Mouse (Mus musculus): ENCODE data around the gene Lmntd2. TPM values are rescaled to one million over a fixed set of nuclear protein-coding genes. Genes with fewer than 3 reads are reported as not detected.
A peak's percentile ranks its signal among the peaks of the same experiment; 100 is the strongest.

Gene Lmntd2
- polyA plus RNA-seq, 1 experiment, result 0.05 TPM

DNA sequence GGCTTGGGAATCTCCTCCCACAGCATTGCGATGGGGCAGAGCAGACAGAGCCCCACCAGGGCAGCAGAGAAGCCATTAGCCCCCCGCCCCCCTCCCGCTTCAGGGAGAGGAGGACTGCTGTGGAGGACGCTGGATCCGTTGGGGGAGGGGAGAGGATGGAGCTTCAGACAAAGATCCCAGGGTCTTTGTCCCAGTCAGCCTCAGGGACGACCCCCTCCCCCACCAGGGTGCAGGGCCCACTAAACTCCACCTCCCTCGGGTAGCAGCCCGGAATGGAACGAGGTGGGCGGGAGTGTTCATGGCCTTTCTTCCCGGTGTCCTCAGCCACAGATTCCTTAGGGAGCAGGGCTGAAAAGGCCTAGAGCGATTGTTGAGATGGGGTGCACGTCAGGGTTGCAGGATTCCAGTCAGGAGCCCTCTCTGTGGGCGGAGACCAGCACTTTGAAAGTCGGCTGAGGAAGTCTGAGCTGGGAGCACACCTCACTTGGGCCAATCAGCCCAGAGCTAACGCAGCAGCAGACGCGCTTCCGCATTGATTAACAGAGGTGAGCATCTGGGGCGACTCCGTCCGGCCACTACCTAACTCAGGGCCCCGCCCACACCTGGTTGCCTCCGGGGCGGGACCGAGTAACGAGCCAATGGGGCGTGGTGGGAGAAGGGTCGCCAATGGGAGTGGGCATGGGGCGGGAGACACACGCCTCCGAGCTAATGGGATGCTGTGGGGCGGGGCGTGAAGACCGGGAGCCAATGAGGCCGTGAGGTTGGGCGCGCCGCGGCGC lies 1.4 kb upstream of the Lmntd2 start, which contains the start of gene Rassf7:
TSS of gene Rassf7 (plus strand) at position 760 of the 779 bp plus-strand sequence.
- Histone ChIP-seq H3ac (ENCODE audit: control insufficient read depth, insufficient read length, low read depth) (peak within 1 kb of the TSS; percentile 69), H3K36me3 (ENCODE audit: control insufficient read depth, insufficient read depth) (no peaks in the 10 kb centered on the region), H3K27me3 (ENCODE audit: control insufficient read depth, insufficient read depth, insufficient read length) (peaks cover 37% of the 10 kb centered on the region), H3K79me2 (ENCODE audit: control insufficient read depth, insufficient read depth) (no peaks in the 10 kb centered on the region), H3K79me3 (ENCODE audit: low read depth) (no peaks in the 10 kb centered on the region), H3K4me3 (ENCODE audit: insufficient read depth, poor library complexity, severe bottlenecking) (peak within 1 kb of the TSS; percentile 34)
- no peak for TF ChIP-seq MAX (IDR thresholded peaks at IDR 0.05)
- no peak for TF ChIP-seq FOSL1 (IDR thresholded peaks at IDR 0.05; ENCODE audit: insufficient read depth, low read length, poor library complexity, severe bottlenecking)
- no peak for TF ChIP-seq MYOG (IDR thresholded peaks at IDR 0.05; ENCODE audit: control insufficient read depth, extremely low read depth, insufficient read length)
- no peak for TF ChIP-seq CTCF (IDR thresholded peaks at IDR 0.05; ENCODE audit: control insufficient read depth, insufficient read depth, insufficient read length)
- no peak for TF ChIP-seq CEBPB (IDR thresholded peaks at IDR 0.05; ENCODE audit: low read depth)
- TF ChIP-seq USF1 (IDR thresholded peaks at IDR 0.05; ENCODE audit: low read depth), result no peak
- no peak for TF ChIP-seq MYOD1 (IDR thresholded peaks at IDR 0.05; ENCODE audit: control insufficient read depth, insufficient read length, low read depth)

DNA sequence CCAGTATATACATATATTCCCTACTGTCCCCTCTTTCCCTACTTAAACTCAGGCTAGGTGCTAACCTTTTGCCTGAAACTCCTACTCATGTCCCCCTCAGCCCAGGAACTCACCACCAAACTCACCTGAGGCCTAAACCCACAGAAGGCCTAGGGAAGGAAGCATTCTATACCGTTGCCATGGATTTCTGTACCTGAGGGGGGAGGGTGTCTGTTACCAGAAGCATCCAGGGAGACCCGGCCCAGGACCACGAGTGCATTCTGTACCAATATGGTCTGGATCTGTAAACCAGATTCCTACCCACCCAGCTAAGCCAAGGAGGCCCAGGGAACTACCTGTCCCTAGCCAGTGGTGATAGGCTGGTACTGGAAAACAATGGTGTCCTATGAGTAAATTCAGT lies 430 bp upstream of the Lmntd2 start:
- H3K79me3 ChIP-seq (ENCODE audit: low read depth), result no peaks in the 10 kb centered on the region
- no peaks in the 10 kb centered on the region for H3K36me3 ChIP-seq (ENCODE audit: control insufficient read depth, insufficient read depth)
- TF ChIP-seq CTCF (IDR thresholded peaks at IDR 0.05; ENCODE audit: control insufficient read depth, insufficient read depth, insufficient read length), result no peak
- TF ChIP-seq USF1 (IDR thresholded peaks at IDR 0.05; ENCODE audit: low read depth), result no peak
- TF ChIP-seq FOSL1 (IDR thresholded peaks at IDR 0.05; ENCODE audit: insufficient read depth, low read length, poor library complexity, severe bottlenecking), result no peak
- TF ChIP-seq MAX (IDR thresholded peaks at IDR 0.05), result no peak
- no peak for TF ChIP-seq MYOD1 (IDR thresholded peaks at IDR 0.05; ENCODE audit: control insufficient read depth, insufficient read length, low read depth)
- TF ChIP-seq MYOG (IDR thresholded peaks at IDR 0.05; ENCODE audit: control insufficient read depth, extremely low read depth, insufficient read length), result no peak
- no peak for TF ChIP-seq CEBPB (IDR thresholded peaks at IDR 0.05; ENCODE audit: low read depth)
- peaks cover 46% of the 10 kb centered on the region for H3K27me3 ChIP-seq (ENCODE audit: control insufficient read depth, insufficient read depth, insufficient read length)
- no peaks in the 10 kb centered on the region for H3K79me2 ChIP-seq (ENCODE audit: control insufficient read depth, insufficient read depth)
- no peak overlapping the region for H3K4me3 ChIP-seq (ENCODE audit: insufficient read depth, poor library complexity, severe bottlenecking)
- H3ac ChIP-seq (ENCODE audit: control insufficient read depth, insufficient read length, low read depth), result no peak overlapping the region

DNA sequence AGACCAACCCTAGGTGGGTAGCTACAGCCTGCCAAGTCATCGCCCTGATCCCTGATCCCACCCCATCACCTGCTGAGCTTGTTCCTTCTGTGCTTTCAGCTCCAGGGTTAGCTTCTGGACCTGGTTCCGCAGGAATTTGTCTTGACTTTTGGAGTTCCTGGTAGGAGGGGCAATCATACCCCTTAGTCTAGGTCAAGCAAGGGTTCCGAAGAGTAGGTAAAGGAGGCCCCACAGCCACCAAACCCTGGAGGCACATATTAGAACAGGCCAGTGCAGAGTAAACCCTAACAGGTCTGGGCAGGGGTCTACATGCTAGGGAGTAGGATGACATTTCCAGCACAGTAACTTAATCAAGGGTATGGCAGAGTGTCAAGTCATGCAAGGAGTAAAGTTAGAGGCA lies 747 bp downstream of the Lmntd2 start:
- no peaks in the 10 kb centered on the region for H3K79me2 ChIP-seq (ENCODE audit: control insufficient read depth, insufficient read depth)
- no peaks in the 10 kb centered on the region for H3K79me3 ChIP-seq (ENCODE audit: low read depth)
- peaks cover 57% of the 10 kb centered on the region for H3K27me3 ChIP-seq (ENCODE audit: control insufficient read depth, insufficient read depth, insufficient read length)
- no peak overlapping the region for H3K4me3 ChIP-seq (ENCODE audit: insufficient read depth, poor library complexity, severe bottlenecking)
- TF ChIP-seq CTCF (IDR thresholded peaks at IDR 0.05; ENCODE audit: control insufficient read depth, insufficient read depth, insufficient read length) (no peak), FOSL1 (IDR thresholded peaks at IDR 0.05; ENCODE audit: insufficient read depth, low read length, poor library complexity, severe bottlenecking) (no peak), MAX (IDR thresholded peaks at IDR 0.05) (no peak)
- H3K36me3 ChIP-seq (ENCODE audit: control insufficient read depth, insufficient read depth), result no peaks in the 10 kb centered on the region
- H3ac ChIP-seq (ENCODE audit: control insufficient read depth, insufficient read length, low read depth), result no peak overlapping the region

DNA sequence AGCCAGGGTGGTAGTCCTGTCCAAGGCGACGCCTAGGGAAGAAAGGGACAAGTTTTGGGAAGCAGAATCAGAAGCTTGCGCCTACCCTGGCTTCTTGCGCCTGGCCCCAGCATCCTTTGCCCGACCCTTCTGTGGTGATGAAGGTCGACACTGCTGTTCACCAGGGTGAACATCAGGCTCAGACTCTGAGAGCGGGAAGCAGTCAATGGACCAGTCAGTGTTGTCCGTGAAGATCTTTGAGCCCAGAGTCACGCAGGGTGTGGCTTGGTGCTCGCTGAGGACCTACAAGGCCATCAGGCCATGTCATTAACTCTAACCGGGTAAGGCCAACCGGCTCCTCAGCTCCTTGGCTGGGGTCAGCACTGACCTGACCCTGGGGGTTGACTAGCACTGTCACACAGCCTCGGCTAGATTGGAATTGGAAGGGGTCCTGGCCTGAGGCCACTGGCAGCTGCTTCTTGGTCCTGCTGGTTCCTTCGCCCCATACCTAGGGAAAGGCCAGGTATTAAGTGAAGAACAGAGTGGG lies 3.2 kb downstream of the Lmntd2 start:
- no peak overlapping the region for H3ac ChIP-seq (ENCODE audit: control insufficient read depth, insufficient read length, low read depth)
- peaks cover 65% of the 10 kb centered on the region for H3K27me3 ChIP-seq (ENCODE audit: control insufficient read depth, insufficient read depth, insufficient read length)

DNA sequence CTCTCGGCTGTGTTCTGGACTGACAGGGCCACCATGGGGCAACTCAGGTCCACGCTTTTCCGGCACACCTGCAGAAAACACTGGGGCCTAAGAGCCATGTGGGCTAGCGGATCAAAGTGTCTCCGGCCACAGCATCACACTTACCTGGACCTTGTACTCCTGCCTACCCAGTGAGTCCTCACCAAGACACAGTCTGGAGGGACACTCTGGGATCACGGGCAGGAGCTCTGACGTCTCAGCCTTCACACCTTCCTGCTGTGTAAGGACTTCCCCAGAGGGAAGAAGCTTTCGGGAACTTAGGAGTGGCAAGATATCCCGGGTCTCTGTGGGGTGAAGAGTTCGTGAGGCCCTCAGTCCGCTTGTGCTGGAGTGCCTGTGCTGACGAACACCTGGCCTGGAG lies 3.7 kb downstream of the Lmntd2 start:
- Histone ChIP-seq H3K79me2 (ENCODE audit: control insufficient read depth, insufficient read depth) (no peaks in the 10 kb centered on the region), H3K36me3 (ENCODE audit: control insufficient read depth, insufficient read depth) (no peaks in the 10 kb centered on the region), H3ac (ENCODE audit: control insufficient read depth, insufficient read length, low read depth) (no peak overlapping the region), H3K79me3 (ENCODE audit: low read depth) (no peaks in the 10 kb centered on the region), H3K27me3 (ENCODE audit: control insufficient read depth, insufficient read depth, insufficient read length) (peaks cover 70% of the 10 kb centered on the region), H3K4me3 (ENCODE audit: insufficient read depth, poor library complexity, severe bottlenecking) (no peak overlapping the region)
- no peak for TF ChIP-seq MYOG (IDR thresholded peaks at IDR 0.05; ENCODE audit: control insufficient read depth, extremely low read depth, insufficient read length)
- TF ChIP-seq MAX (IDR thresholded peaks at IDR 0.05), result no peak
- TF ChIP-seq CTCF (IDR thresholded peaks at IDR 0.05; ENCODE audit: control insufficient read depth, insufficient read depth, insufficient read length), result no peak
- no peak for TF ChIP-seq USF1 (IDR thresholded peaks at IDR 0.05; ENCODE audit: low read depth)
- TF ChIP-seq FOSL1 (IDR thresholded peaks at IDR 0.05; ENCODE audit: insufficient read depth, low read length, poor library complexity, severe bottlenecking), result no peak
- no peak for TF ChIP-seq MYOD1 (IDR thresholded peaks at IDR 0.05; ENCODE audit: control insufficient read depth, insufficient read length, low read depth)
- no peak for TF ChIP-seq CEBPB (IDR thresholded peaks at IDR 0.05; ENCODE audit: low read depth)

More for the DNA sequence above, 3.2 kb downstream of the Lmntd2 start:
- TF ChIP-seq FOSL1 (IDR thresholded peaks at IDR 0.05; ENCODE audit: insufficient read depth, low read length, poor library complexity, severe bottlenecking) (no peak), USF1 (IDR thresholded peaks at IDR 0.05; ENCODE audit: low read depth) (no peak), CEBPB (IDR thresholded peaks at IDR 0.05; ENCODE audit: low read depth) (no peak), CTCF (IDR thresholded peaks at IDR 0.05; ENCODE audit: control insufficient read depth, insufficient read depth, insufficient read length) (no peak), MYOG (IDR thresholded peaks at IDR 0.05; ENCODE audit: control insufficient read depth, extremely low read depth, insufficient read length) (no peak), MAX (IDR thresholded peaks at IDR 0.05) (no peak), MYOD1 (IDR thresholded peaks at IDR 0.05; ENCODE audit: control insufficient read depth, insufficient read length, low read depth) (no peak)
- Histone ChIP-seq H3K79me2 (ENCODE audit: control insufficient read depth, insufficient read depth) (no peaks in the 10 kb centered on the region), H3K4me3 (ENCODE audit: insufficient read depth, poor library complexity, severe bottlenecking) (no peak overlapping the region), H3K79me3 (ENCODE audit: low read depth) (no peaks in the 10 kb centered on the region), H3K36me3 (ENCODE audit: control insufficient read depth, insufficient read depth) (no peaks in the 10 kb centered on the region)

All from C2C12 (cell line).